Mouse (Mus musculus): ENCODE measurements around the gene Trat1. TPM values are rescaled to one million over a fixed set of nuclear protein-coding genes. Genes with fewer than 3 reads are reported as not detected.

The Trat1 gene
- total RNA-seq, 2 experiments from 2014 or later: not detected

DNA sequence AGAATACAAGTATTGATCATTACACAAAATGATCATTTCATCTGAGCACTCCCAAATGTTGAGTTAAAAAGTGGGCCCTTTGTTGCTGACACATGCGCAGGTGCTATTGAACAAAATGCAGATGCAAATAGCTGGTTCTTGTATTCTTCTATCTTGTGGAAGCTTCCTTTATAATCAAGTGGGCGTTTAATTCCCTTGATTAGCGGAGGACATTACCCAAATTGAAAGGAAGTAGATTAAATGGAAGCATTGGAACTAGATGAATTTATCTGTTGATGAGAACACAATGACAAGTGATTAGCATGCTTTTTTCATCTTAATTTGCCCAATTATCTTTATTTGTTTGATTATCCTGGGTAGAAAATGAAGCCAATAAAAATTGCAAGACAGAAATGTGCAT lies 51.6 kb downstream of the Trat1 start:
- no peak for DNase-seq (ENCODE audit: low spot score in 2 of 2)

DNA sequence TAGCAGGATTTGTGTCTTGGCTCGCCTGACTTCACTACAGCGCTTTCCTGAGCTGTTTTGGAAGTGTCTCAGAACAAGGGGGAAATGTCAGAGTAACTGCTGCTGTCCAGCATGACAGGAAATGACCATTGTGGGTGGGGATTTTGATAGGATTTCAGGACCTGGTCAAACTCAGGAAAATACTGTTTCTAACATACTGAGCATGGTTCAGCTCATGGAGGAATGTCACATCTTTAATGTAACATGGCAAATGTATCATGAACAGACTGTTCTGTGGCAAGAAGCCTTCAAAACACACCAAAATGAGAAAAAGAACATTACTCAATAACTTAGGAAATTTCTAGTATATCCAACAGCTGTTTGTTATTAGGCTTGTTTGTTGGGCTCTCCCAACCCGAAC lies 52.1 kb downstream of the Trat1 start:
- DNase-seq (ENCODE audit: low spot score in 2 of 2): no peak

DNA sequence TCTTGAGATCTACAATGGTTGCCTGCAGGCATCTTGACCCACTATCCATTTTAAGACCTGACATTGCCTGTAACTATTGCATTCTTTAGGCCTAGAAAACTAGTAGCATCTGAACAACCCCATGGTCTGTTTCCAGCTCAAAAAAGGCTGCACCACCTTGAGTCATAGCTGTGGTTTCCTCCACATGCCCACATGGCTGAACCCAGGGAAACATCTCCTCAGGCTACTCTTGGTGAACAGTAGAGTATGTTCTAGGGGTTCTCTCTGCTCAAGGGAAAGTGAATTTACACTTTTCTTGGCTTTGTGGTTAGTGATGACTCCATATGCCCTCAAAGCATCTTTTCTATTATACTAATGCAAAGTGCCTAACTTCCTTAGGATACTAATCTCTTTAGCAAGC lies 55.5 kb downstream of the Trat1 start:
- no peak for DNase-seq (ENCODE audit: low spot score in 2 of 2)

DNA sequence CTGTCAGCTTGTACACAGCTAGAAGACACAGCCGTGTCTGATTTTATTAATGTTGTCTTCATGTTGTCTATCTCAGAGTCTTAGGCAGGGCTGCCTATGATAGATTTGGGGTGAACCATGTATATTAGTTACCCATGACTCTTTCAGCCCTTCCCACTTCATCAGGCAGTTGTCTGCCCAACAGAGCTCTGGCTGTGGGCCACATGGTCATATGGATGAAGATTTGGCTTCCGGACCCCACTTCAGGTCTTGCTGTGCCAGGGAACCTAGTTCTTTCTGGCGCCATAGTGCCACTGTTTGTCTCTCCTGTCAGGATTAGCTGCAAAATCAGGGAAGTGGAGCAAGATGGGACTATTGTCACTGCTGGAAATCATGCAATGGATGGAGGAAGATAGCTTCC lies 69.9 kb downstream of the Trat1 start:
- no peak for DNase-seq (ENCODE audit: low spot score in 2 of 2)

Other genes starting within 250 kb of the Trat1 start
- not detected for gene Retnlb, start 44.8 kb upstream of the Trat1 start, total RNA-seq (2021)
- gene Retnla, start 70.5 kb upstream of the Trat1 start, total RNA-seq (2021): 10 to 100 TPM in 1 of 2 experiments, 1 to 10 TPM in 1; 6.0 to 48.5 TPM
- gene Retnlg, start 100.6 kb upstream of the Trat1 start, total RNA-seq (2021): not detected
- gene Dzip3, start 222.1 kb upstream of the Trat1 start, total RNA-seq (2021): 10 to 100 TPM; 13.6 to 14.1 TPM
- 1 to 10 TPM; 1.2 to 1.3 TPM for gene Cip2a, start 222.2 kb upstream of the Trat1 start, total RNA-seq (2021)